Mouse (Mus musculus): ENCODE data around the gene Cdhr2.

Cdhr2 gene

GRCm38 (mm10) chr13:54783235-54783634 is 82.0 kb downstream of the Cdhr2 start:
- no peak for DNase-seq (ENCODE audit: low spot score in 2 of 2)

DNA sequence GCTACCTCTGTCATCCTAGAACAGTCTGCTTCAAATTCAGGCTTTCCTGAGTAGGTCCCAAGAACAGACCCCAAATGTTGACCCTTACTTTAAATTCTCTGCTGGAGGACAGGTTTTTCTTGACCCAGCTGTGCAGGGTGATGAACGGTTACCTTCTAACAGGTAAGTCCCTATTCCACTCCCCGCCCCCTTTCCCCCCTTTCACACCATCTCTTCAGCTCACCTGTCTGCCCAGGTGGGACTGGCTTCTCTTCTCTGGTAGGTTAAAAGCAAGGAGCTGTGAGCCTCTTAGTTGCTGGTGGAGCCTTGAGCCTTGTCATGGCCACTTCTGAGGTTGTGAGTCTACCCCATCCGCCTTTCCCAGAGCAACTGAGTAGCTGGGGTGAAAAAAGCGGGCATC is 82.4 kb downstream of the Cdhr2 start, which contains the start of gene Eif4e1b:
Gene Eif4e1b (plus strand): TSS at position 301 of the 400 bp plus-strand sequence.
- DNase-seq (ENCODE audit: low spot score in 2 of 2), result no peak

All from frontal cortex, postnatal 10 days (tissue).